Mouse (Mus musculus): ENCODE measurements around the gene Mybph. TPM values are rescaled to one million over a fixed set of nuclear protein-coding genes. Genes with fewer than 3 reads are reported as not detected.

Gene Mybph
- polyA plus RNA-seq, 1 experiment from 2014 or later = 0.64 TPM

Other genes with a start within 250 kb of the Mybph start
- 23.6 and 29.5 TPM in 2 replicates for gene Fmod, start 156.2 kb upstream of the Mybph start, polyA plus RNA-seq (2015; fragmentation: Nextera tagmentation; extraction: Ambion mirVana)
- gene Btg2, start 114.3 kb upstream of the Mybph start, polyA plus RNA-seq (2015; fragmentation: Nextera tagmentation; extraction: Ambion mirVana) = 49.5 and 50.9 TPM in 2 replicates
- gene Chit1, start 82.2 kb upstream of the Mybph start, polyA plus RNA-seq (2015; fragmentation: Nextera tagmentation; extraction: Ambion mirVana) = 0.31 and 0.46 TPM in 2 replicates
- gene Chil1, start 11.3 kb upstream of the Mybph start, polyA plus RNA-seq (2015; fragmentation: Nextera tagmentation; extraction: Ambion mirVana) = 1.1 and 1.2 TPM in 2 replicates
- gene Adora1, start 42.0 kb downstream of the Mybph start, polyA plus RNA-seq (2015; fragmentation: Nextera tagmentation; extraction: Ambion mirVana) = 26.7 and 30.0 TPM in 2 replicates
- 2.0 and 3.3 TPM in 2 replicates for gene Myog, start 96.5 kb downstream of the Mybph start, polyA plus RNA-seq (2015; fragmentation: Nextera tagmentation; extraction: Ambion mirVana)
- gene Ppfia4, start 139.5 kb downstream of the Mybph start, polyA plus RNA-seq (2015; fragmentation: Nextera tagmentation; extraction: Ambion mirVana) = 10.6 and 11.4 TPM in 2 replicates
- 57.5 and 60.4 TPM in 2 replicates for gene Tmem183a, start 168.5 kb downstream of the Mybph start, polyA plus RNA-seq (2015; fragmentation: Nextera tagmentation; extraction: Ambion mirVana)
- not detected in 2 replicates for gene 4933406M09Rik, start 192.5 kb downstream of the Mybph start, polyA plus RNA-seq (2015; fragmentation: Nextera tagmentation; extraction: Ambion mirVana)
- 42.2 and 49.0 TPM in 2 replicates for gene Cyb5r1, start 212.1 kb downstream of the Mybph start, polyA plus RNA-seq (2015; fragmentation: Nextera tagmentation; extraction: Ambion mirVana)
- gene Adipor1, start 221.9 kb downstream of the Mybph start, polyA plus RNA-seq (2015; fragmentation: Nextera tagmentation; extraction: Ambion mirVana) = 138 and 148 TPM in 2 replicates

Measured in heart, embryonic 16.5 days (tissue).